Mouse (Mus musculus): ENCODE results near the gene Kctd20. TPM values are rescaled to one million over a fixed set of nuclear protein-coding genes. Genes with fewer than 3 reads are reported as not detected.

Kctd20 gene
- 63.8 TPM for polyA plus RNA-seq (2017; shearing (Covaris generic))

GRCm38 (mm10) chr17:28951831-28952799 lies at the start of gene Kctd20:
TSS of gene Kctd20 (plus strand) at chr17:28951950.

GRCm38 (mm10) chr17:28915060-28915628 lies 36.6 kb upstream of the Kctd20 start, which contains the start of gene 4930539E08Rik:
TSS of gene 4930539E08Rik (minus strand) at chr17:28915324.

GRCm38 (mm10) chr17:28943740-28944139 lies 8.0 kb upstream of the Kctd20 start, which contains the start of gene Pxt1:
TSS of gene Pxt1 (minus strand) at chr17:28943840.

GRCm38 (mm10) chr17:29007641-29008325 lies 56.0 kb downstream of the Kctd20 start, which contains the start of gene Stk38:
TSS of gene Stk38 (minus strand) at chr17:29007995.

Other genes starting within 250 kb of the Kctd20 start
- gene AC170998.1, start 225.9 kb upstream of the Kctd20 start, polyA plus RNA-seq (2017; shearing (Covaris generic)), result 7.7 TPM
- not detected for gene Mapk13, start 182.7 kb upstream of the Kctd20 start, polyA plus RNA-seq (2017; shearing (Covaris generic))
- 14.8 TPM for gene Brpf3, start 150.9 kb upstream of the Kctd20 start, polyA plus RNA-seq (2017; shearing (Covaris generic))
- not detected for gene Pnpla1, start 93.5 kb upstream of the Kctd20 start, polyA plus RNA-seq (2017; shearing (Covaris generic))
- 0.19 TPM for gene 4930539E08Rik, start 36.6 kb upstream of the Kctd20 start, polyA plus RNA-seq (2017; shearing (Covaris generic))
- gene Pxt1, start 8.1 kb upstream of the Kctd20 start, polyA plus RNA-seq (2017; shearing (Covaris generic)), result not detected
- 291 TPM for gene Stk38, start 56.0 kb downstream of the Kctd20 start, polyA plus RNA-seq (2017; shearing (Covaris generic))
- gene Srsf3, start 80.7 kb downstream of the Kctd20 start, polyA plus RNA-seq (2017; shearing (Covaris generic)), result 580 TPM
- gene Cdkn1a, start 139.0 kb downstream of the Kctd20 start, polyA plus RNA-seq (2017; shearing (Covaris generic)), result 156 TPM
- not detected for gene Rab44, start 162.2 kb downstream of the Kctd20 start, polyA plus RNA-seq (2017; shearing (Covaris generic))

All from effector memory CD4-positive, alpha-beta T cell, adult 5 months (primary cell).